ENCODE assay signal across 8 mouse cellular contexts in the genomic region with DNA sequence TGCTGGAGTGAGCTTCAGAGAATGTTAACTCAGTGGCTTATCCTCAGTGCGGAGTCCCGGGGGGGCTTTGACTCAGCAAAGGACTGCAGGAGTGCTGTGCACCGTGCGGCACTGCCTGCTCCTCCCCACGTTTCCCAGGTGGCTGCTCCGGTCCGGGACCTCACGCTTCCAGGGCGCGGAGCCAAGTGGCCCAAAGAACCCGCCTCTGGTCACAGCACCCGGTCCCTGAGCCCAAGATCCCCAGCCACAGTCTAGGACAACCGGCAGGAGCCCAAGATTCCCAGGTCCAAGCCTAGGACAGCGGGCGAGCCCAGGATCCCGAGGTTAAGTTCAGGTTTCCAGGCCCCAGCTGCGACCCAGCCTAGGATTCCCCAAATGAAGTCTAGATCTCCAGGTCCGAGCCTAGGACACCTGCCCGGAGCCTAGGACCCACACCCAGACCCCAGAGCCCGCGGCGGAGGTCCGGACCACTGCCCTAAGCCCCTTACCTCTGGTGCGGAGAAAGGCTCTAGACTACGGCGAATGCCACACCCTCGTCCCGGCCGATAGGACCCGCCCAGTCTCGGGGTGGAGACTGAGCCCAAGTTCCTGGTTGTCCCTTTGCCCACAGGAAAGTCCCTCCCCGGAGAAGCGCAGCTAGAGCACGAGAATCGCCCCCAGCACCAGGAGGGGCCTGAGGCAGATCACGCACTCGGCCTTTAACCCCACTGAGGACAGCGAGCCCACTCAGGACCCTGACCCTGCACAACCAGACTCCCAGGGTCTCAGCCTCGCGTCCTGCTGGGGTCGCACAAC. TPM values are rescaled to one million over a fixed set of nuclear protein-coding genes. Genes with fewer than 3 reads are reported as not detected.
DNase-seq lines count a peak whose midpoint lies in the region; ATAC-seq and TF ChIP-seq lines count a peak whose summit lies in the region.

A gene (minus strand): TSS at position 564 of the 795 bp plus-strand sequence.

- no peak within 1 kb of the TSS for H3K27ac ChIP-seq in ES-E14 (ENCODE audit: insufficient read depth, low read depth, low read length, poor library complexity, severe bottlenecking)
- H3K27ac ChIP-seq in bone marrow, adult 2 months (ENCODE audit: control insufficient read depth, insufficient read depth, low read depth, low read length, poor library complexity), result no peak within 1 kb of the TSS
- H3K27ac ChIP-seq in forebrain, embryonic 16.5 days (ENCODE audit: low read length), result no peak within 1 kb of the TSS
- no peak within 1 kb of the TSS for H3K27ac ChIP-seq in hindbrain, embryonic 11.5 days (ENCODE audit: low read depth, low read length)
- no peak within 1 kb of the TSS for H3K27ac ChIP-seq in limb, embryonic 14.5 days (replicated peaks; ENCODE audit: low read depth, low read length)
- H3K27ac ChIP-seq in midbrain, embryonic 15.5 days, result no peak within 1 kb of the TSS
- peak within 1 kb of the TSS; percentile 59 for H3K27ac ChIP-seq in stomach, embryonic 15.5 days

- peak; percentile 54 for DNase-seq in ES-E14 (ENCODE audit: low read depth, low spot score)
- peak; percentile 68 for DNase-seq in hindbrain, embryonic 11.5 days (ENCODE audit: low spot score)
- DNase-seq in limb, embryonic 14.5 days (ENCODE audit: low spot score), result peak; percentile 76
- DNase-seq in frontal cortex, postnatal 25 days (ENCODE audit: low spot score in 2 of 2), result no peak

- no peak for TF ChIP-seq CTCF in bone marrow, adult 2 months (IDR thresholded peaks at IDR 0.05; ENCODE audit: control insufficient read depth, insufficient read depth, low read length)

- H3K4me2 ChIP-seq in forebrain, embryonic 16.5 days (ENCODE audit: low read length), result peak within 1 kb of the TSS; percentile 86
- H3K4me2 ChIP-seq in hindbrain, embryonic 11.5 days (replicated peaks; ENCODE audit: low read depth, low read length), result peak within 1 kb of the TSS; percentile 77
- peak within 1 kb of the TSS; percentile 97 for H3K4me2 ChIP-seq in limb, embryonic 14.5 days (replicated peaks; ENCODE audit: low read depth, low read length, severe bottlenecking)
- H3K4me2 ChIP-seq in midbrain, embryonic 15.5 days, result peak within 1 kb of the TSS; percentile 55
- peak within 1 kb of the TSS; percentile 88 for H3K4me2 ChIP-seq in stomach, embryonic 15.5 days

- peak within 1 kb of the TSS; percentile 72 to 91 for H3K4me3 ChIP-seq in ES-E14 (ENCODE audit: insufficient read depth in 1 of 2, low read depth in 1 of 2, low read length in 2 of 2, poor library complexity in 1 of 2, severe bottlenecking in 1 of 2)
- peak within 1 kb of the TSS; percentile 66 for H3K4me3 ChIP-seq in bone marrow, adult 2 months (replicated peaks; ENCODE audit: control insufficient read depth, low read depth, low read length)
- peak within 1 kb of the TSS; percentile 50 for H3K4me3 ChIP-seq in forebrain, embryonic 16.5 days (replicated peaks; ENCODE audit: low read length)
- peak within 1 kb of the TSS; percentile 45 for H3K4me3 ChIP-seq in hindbrain, embryonic 11.5 days (ENCODE audit: low read depth, low read length)
- H3K4me3 ChIP-seq in limb, embryonic 14.5 days (replicated peaks; ENCODE audit: low read length), result peak within 1 kb of the TSS; percentile 71
- peak within 1 kb of the TSS; percentile 36 for H3K4me3 ChIP-seq in midbrain, embryonic 15.5 days
- peak within 1 kb of the TSS; percentile 76 for H3K4me3 ChIP-seq in stomach, embryonic 15.5 days (replicated peaks)

- peak within 1 kb of the TSS; percentile 72 for H3K9ac ChIP-seq in ES-E14 (ENCODE audit: insufficient read depth, low read depth, low read length, poor library complexity, severe bottlenecking)
- peak within 1 kb of the TSS; percentile 51 for H3K9ac ChIP-seq in forebrain, embryonic 16.5 days (replicated peaks; ENCODE audit: low read depth, low read length)
- H3K9ac ChIP-seq in hindbrain, embryonic 11.5 days (ENCODE audit: low read depth, low read length), result peak within 1 kb of the TSS; percentile 50
- H3K9ac ChIP-seq in limb, embryonic 14.5 days (ENCODE audit: low read depth, low read length, severe bottlenecking), result peak within 1 kb of the TSS; percentile 61
- H3K9ac ChIP-seq in midbrain, embryonic 15.5 days, result peak within 1 kb of the TSS; percentile 18; the same call in 1 of the 2 replicates
- H3K9ac ChIP-seq in stomach, embryonic 15.5 days, result peak within 1 kb of the TSS; percentile 42

- ATAC-seq in forebrain, embryonic 16.5 days, result 0 out of 2 replicates have a peak, but pooled peaks have one; percentile 57
- ATAC-seq in hindbrain, embryonic 11.5 days (ENCODE audit: low FRiP score), result peak; percentile 57; the same call in 1 of the 2 replicates
- peak; percentile 86 for ATAC-seq in limb, embryonic 14.5 days (ENCODE audit: low FRiP score, low read depth)
- ATAC-seq in midbrain, embryonic 15.5 days (replicated peaks), result no peak
- peak; percentile 83 for ATAC-seq in stomach, embryonic 15.5 days (ENCODE audit: insufficient read depth, low FRiP score, low read depth)

- H3K9me3 ChIP-seq in ES-E14 (ENCODE audit: control insufficient read depth, insufficient read depth, low read depth, low read length), result no peaks in the 10 kb centered on the region
- H3K9me3 ChIP-seq in forebrain, embryonic 16.5 days (ENCODE audit: control insufficient read depth, low read length), result no peaks in the 10 kb centered on the region
- no peaks in the 10 kb centered on the region for H3K9me3 ChIP-seq in hindbrain, embryonic 11.5 days (ENCODE audit: control insufficient read depth, low read length)
- no peaks in the 10 kb centered on the region for H3K9me3 ChIP-seq in limb, embryonic 14.5 days (ENCODE audit: control insufficient read depth, low read length)
- no peaks in the 10 kb centered on the region for H3K9me3 ChIP-seq in midbrain, embryonic 15.5 days
- no peaks in the 10 kb centered on the region for H3K9me3 ChIP-seq in stomach, embryonic 15.5 days

- H3K4me1 ChIP-seq in ES-E14 (ENCODE audit: control insufficient read depth in 2 of 2, insufficient read depth in 2 of 2, low read length in 2 of 2, poor library complexity in 1 of 2), result peaks cover 7 to 8% of the 10 kb centered on the region in 2 experiments; a peak in 2 of 4 replicates
- no peaks in the 10 kb centered on the region for H3K4me1 ChIP-seq in bone marrow, adult 2 months (ENCODE audit: control insufficient read depth, insufficient read depth, low read length)
- peaks cover 12% of the 10 kb centered on the region for H3K4me1 ChIP-seq in forebrain, embryonic 16.5 days (replicated peaks; ENCODE audit: control insufficient read depth, insufficient read depth, low read length)
- H3K4me1 ChIP-seq in hindbrain, embryonic 11.5 days (replicated peaks; ENCODE audit: control insufficient read depth, insufficient read depth, low read length), result no peaks in the 10 kb centered on the region
- H3K4me1 ChIP-seq in limb, embryonic 14.5 days (ENCODE audit: control insufficient read depth, insufficient read depth, low read length), result peaks cover 3% of the 10 kb centered on the region; the same call in 1 of the 2 replicates
- H3K4me1 ChIP-seq in midbrain, embryonic 15.5 days, result peaks cover 12% of the 10 kb centered on the region
- peaks cover 12% of the 10 kb centered on the region; the same call in 1 of the 2 replicates for H3K4me1 ChIP-seq in stomach, embryonic 15.5 days

- in situ Hi-C loops in ES-E14 (cut with MboI; ENCODE audit: low sequenced_read_pairs in 2 of 2, unreplicated experiment in 2 of 2), result no loop called here

- under 1% methylated on average over 41 of the region's 41 CpGs for WGBS in bone marrow, adult 2 months
- under 1% methylated on average over 41 of the region's 41 CpGs for WGBS in forebrain, embryonic 16.5 days
- WGBS in hindbrain, embryonic 11.5 days, result under 1% methylated on average over 41 of the region's 41 CpGs
- WGBS in limb, embryonic 14.5 days, result under 1% methylated on average over 41 of the region's 41 CpGs
- under 1% methylated on average over 41 of the region's 41 CpGs for WGBS in midbrain, embryonic 15.5 days
- under 1% methylated on average over 39 of the region's 41 CpGs for WGBS in stomach, embryonic 15.5 days

- TF ChIP-seq POLR2A in bone marrow, adult 2 months (IDR thresholded peaks at IDR 0.05; ENCODE audit: borderline replicate concordance, control insufficient read depth, low read depth, low read length), result peak; percentile 37; the same call in 1 of the 2 replicates
- TF ChIP-seq POLR2A in limb, embryonic 14.5 days (IDR thresholded peaks at IDR 0.05; ENCODE audit: borderline replicate concordance, extremely low read depth, insufficient read depth, insufficient read length), result no peak

- peaks cover 14% of the 10 kb centered on the region; the same call in 1 of the 2 replicates for H3K27me3 ChIP-seq in forebrain, embryonic 16.5 days (replicated peaks; ENCODE audit: control insufficient read depth, insufficient read depth, low read length)
- peaks cover 17% of the 10 kb centered on the region for H3K27me3 ChIP-seq in hindbrain, embryonic 11.5 days (ENCODE audit: control insufficient read depth, insufficient read depth, low read length)
- no peaks in the 10 kb centered on the region for H3K27me3 ChIP-seq in limb, embryonic 14.5 days (ENCODE audit: control insufficient read depth, insufficient read depth, low read length)
- peaks cover 30% of the 10 kb centered on the region for H3K27me3 ChIP-seq in midbrain, embryonic 15.5 days (replicated peaks)
- no peaks in the 10 kb centered on the region for H3K27me3 ChIP-seq in stomach, embryonic 15.5 days (replicated peaks)

- no peaks in the 10 kb centered on the region for H3K36me3 ChIP-seq in ES-E14 (ENCODE audit: control insufficient read depth, insufficient read depth, low read length, poor library complexity, severe bottlenecking)
- no peaks in the 10 kb centered on the region for H3K36me3 ChIP-seq in forebrain, embryonic 16.5 days (ENCODE audit: control insufficient read depth, insufficient read depth)
- no peaks in the 10 kb centered on the region for H3K36me3 ChIP-seq in hindbrain, embryonic 11.5 days (ENCODE audit: control insufficient read depth, insufficient read depth, low read length)
- H3K36me3 ChIP-seq in limb, embryonic 14.5 days (ENCODE audit: control insufficient read depth, insufficient read depth, low read length), result no peaks in the 10 kb centered on the region
- no peaks in the 10 kb centered on the region for H3K36me3 ChIP-seq in midbrain, embryonic 15.5 days (replicated peaks)
- H3K36me3 ChIP-seq in stomach, embryonic 15.5 days, result no peaks in the 10 kb centered on the region

TF ChIP-seq in ES-E14, 5 proteins besides CTCF, POLR2A, EP300 and RAD21 (continues in another document):
- TF ChIP-seq HCFC1 (IDR thresholded peaks at IDR 0.05; ENCODE audit: borderline replicate concordance, insufficient read depth, low read length), result no peak

RNA-seq across cellular contexts. Expression of the gene that starts here (rescaled TPM):
- 14.0 and 22.1 TPM in 2 replicates for total RNA-seq in ES-E14 (2012; rRNA removed)
- polyA plus RNA-seq in bone marrow, adult 2 months (2011; ENCODE audit: insufficient read depth, insufficient read length, low replicate concordance, missing spikeins), result 3.7 and 9.0 TPM in 2 replicates
- polyA plus RNA-seq in forebrain, embryonic 16.5 days (2015; fragmentation: Nextera tagmentation; extraction: Ambion mirVana), result 6.1 and 6.7 TPM in 2 replicates
- 8.2 and 11.7 TPM in 2 replicates for polyA plus RNA-seq in hindbrain, embryonic 11.5 days (2014; fragmentation: Nextera tagmentation; extraction: Ambion mirVana)
- polyA plus RNA-seq in limb, embryonic 14.5 days (2012; rRNA removed), result 23.1 and 28.3 TPM in 2 replicates
- polyA plus RNA-seq in limb, embryonic 14.5 days (2014; fragmentation: Nextera tagmentation; extraction: Ambion mirVana), result 45.6 and 50.5 TPM in 2 replicates
- 5.5 and 5.9 TPM in 2 replicates for polyA plus RNA-seq in midbrain, embryonic 15.5 days (2015; fragmentation: Nextera tagmentation; extraction: Ambion mirVana)
- polyA plus RNA-seq in stomach, embryonic 15.5 days (2015; fragmentation: Nextera tagmentation; extraction: Ambion mirVana), result 137 and 160 TPM in 2 replicates

Comparison
In these comparisons a context has a peak if more than half of its experiments do, and no peak if none do; other contexts are left out.
1. DNase-seq: peak in ES-E14 (single experiment), hindbrain, embryonic 11.5 days (single experiment) and limb, embryonic 14.5 days (single experiment); none in frontal cortex, postnatal 25 days (0 of 2).
2. H3K9ac ChIP-seq: peak in every context shown above with its lines; median percentile 72 in ES-E14; 61 in limb, embryonic 14.5 days; 51 in forebrain, embryonic 16.5 days; 50 in hindbrain, embryonic 11.5 days; 42 in stomach, embryonic 15.5 days; 18 in midbrain, embryonic 15.5 days.
3. Peak in every context shown above with its lines, with median percentiles within 50 percentile points of each other: H3K4me3 ChIP-seq and H3K4me2 ChIP-seq.